Mouse (Mus musculus): ENCODE data around the gene Atp8b2. TPM values are rescaled to one million over a fixed set of nuclear protein-coding genes. Genes with fewer than 3 reads are reported as not detected.

Atp8b2 gene
- total RNA-seq, 1 experiment from 2014 or later = 33.7 TPM

GRCm38 (mm10) chr3:89960469-89960868, 2.8 kb downstream of the Atp8b2 start:
- peak; percentile 97 for DNase-seq

GRCm38 (mm10) chr3:89959435-89959834, 3.9 kb downstream of the Atp8b2 start:
- DNase-seq = no peak

- no peak for DNase-seq
These were observed 5.4 kb downstream of the Atp8b2 start for GRCm38 (mm10) chr3:89957880-89958279.

- DNase-seq = no peak
These were observed 6.9 kb downstream of the Atp8b2 start for GRCm38 (mm10) chr3:89956177-89956971.

GRCm38 (mm10) chr3:89953420-89953819, 9.9 kb downstream of the Atp8b2 start:
- peak; percentile 90 for DNase-seq

DNA sequence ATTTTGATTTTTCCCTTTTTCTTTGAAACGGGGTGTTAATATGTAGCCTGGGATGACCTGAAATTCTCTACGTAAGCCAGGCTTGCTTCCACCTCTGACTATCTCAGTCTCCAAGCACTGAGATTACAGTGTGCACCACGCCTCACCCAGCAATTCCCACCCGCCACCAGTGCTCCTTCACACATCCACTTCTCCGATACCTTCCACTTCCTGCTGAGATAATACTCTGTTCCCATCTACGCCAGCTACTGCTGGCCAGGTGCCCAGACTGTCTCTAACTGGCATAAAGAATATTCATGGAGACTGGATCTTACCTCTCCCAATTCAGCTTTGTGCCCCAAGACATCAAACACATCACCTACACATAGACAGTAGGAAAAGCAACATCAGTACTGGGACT, 14.7 kb downstream of the Atp8b2 start:
- DNase-seq = no peak

- no peak for DNase-seq
These were observed 15.3 kb downstream of the Atp8b2 start for GRCm38 (mm10) chr3:89948021-89948420.

- DNase-seq = no peak
These were observed 18.3 kb downstream of the Atp8b2 start for GRCm38 (mm10) chr3:89945026-89945425.

- peak; percentile 78 for DNase-seq
These were observed 20.4 kb downstream of the Atp8b2 start for GRCm38 (mm10) chr3:89942894-89943293.

- no peak for DNase-seq
These were observed 26.8 kb downstream of the Atp8b2 start for GRCm38 (mm10) chr3:89936495-89936894.

GRCm38 (mm10) chr3:89932925-89933324, 30.4 kb downstream of the Atp8b2 start:
- DNase-seq = no peak

DNA sequence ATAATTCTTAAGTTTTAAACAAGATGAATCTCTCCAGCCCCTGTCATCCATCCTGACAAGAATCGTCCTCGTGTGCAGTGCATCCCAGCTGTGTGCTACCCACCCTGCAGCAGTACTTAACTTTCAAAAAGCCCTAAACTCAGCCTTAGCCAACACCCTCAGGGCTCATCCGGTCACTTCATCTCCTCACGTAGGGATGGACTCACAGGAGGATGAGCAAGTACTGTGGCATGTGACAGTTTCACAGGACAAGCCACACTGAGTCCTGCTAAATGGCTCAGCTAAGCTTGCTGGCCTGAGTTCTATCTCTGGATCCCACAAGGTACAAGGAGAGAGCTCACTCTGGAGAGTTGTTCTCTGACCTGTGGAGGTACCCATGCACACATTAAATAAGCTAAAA, 34.4 kb downstream of the Atp8b2 start:
- DNase-seq = no peak

GRCm38 (mm10) chr3:89926440-89926839, 36.9 kb downstream of the Atp8b2 start:
- no peak for DNase-seq

GRCm38 (mm10) chr3:89920711-89921110, 42.6 kb downstream of the Atp8b2 start:
- no peak for DNase-seq

GRCm38 (mm10) chr3:89917408-89917807, 45.9 kb downstream of the Atp8b2 start:
- DNase-seq = no peak

DNA sequence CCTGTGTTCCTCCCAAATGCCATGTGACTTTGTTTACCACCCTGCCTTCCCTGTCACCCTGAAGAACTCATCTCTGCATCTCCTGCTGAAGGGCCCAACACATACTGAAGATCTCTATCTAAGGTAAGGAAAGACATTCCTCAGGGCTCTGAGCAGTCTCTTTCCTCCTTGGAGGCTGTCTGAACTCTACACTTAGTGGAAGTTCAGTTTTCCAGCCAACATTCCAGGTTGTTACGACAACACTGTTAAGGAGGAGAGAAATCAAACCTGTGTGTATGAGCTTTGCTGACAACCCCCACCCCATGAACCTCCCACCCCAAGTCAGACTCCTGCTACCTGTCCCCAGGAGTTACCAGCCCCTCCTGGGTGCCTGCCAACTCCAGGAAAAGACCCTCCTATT, 46.7 kb downstream of the Atp8b2 start:
- DNase-seq = no peak

- no peak for DNase-seq
These were observed 48.6 kb downstream of the Atp8b2 start for GRCm38 (mm10) chr3:89914700-89915099.

GRCm38 (mm10) chr3:89912543-89913391, 50.5 kb downstream of the Atp8b2 start, which contains the start of gene Il6ra:
Gene Il6ra, minus strand, starts transcription at chr3:89913196.
- peak; percentile 94 for DNase-seq

GRCm38 (mm10) chr3:89912108-89912542, 51.2 kb downstream of the Atp8b2 start:
- DNase-seq = no peak

GRCm38 (mm10) chr3:89911207-89911606, 52.1 kb downstream of the Atp8b2 start:
- no peak for DNase-seq

DNA sequence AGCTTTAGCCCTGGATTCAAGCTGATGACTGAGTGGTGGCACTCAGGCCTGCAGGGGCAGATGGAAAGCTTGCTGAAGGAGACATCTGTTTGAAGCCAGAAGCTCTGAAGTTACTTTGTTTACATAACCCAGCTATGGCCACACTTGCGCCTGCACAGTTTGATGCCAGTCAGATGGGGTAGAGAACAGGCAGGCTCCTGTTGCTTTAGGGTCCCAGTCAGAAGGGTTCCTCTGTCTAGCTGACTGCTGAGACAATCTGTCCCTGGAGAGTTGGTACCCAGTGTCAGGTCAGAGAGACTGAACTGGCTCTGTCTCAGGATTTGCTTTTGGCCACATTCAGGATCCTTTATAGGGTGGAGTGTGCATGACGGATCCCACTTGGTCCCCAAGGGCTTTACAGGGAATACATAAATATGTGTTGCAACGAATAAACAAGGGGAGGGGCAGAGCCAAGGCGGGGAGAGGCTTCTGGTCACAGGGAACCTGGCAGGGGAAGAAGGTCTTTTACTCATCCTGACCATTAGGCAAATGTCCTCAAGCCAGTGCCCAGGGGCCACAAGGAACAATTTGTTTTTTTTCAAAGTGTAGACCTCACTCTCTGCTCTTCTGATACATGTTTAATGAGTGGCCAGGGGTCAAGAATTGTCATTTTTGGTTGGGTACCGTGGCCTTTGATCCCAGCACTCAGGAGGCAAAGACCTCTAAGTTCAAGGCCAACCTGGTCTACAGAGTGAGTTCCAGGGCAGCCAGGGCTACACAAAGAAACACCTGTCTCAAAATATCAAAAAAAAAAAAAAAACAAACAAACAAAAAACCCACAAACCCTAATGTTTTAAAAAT, 53.4 kb downstream of the Atp8b2 start:
- DNase-seq = peak; percentile 29

GRCm38 (mm10) chr3:89908836-89909235, 54.5 kb downstream of the Atp8b2 start:
- DNase-seq = no peak

Measured in adrenal gland, postnatal 14 days (tissue).